Mouse (Mus musculus) heart, embryonic 10.5 days (tissue): Measurements from ENCODE around the gene Syn2. TPM values are rescaled to one million over a fixed set of nuclear protein-coding genes. Genes with fewer than 3 reads are reported as not detected.
A peak's percentile ranks its signal among the peaks of the same experiment; 100 is the strongest.

Experiments used
- DNase-seq: peaks from one replicate; pipeline ENCODE4 v3.0.0-alpha.2; 2017; ENCODE audit warnings: low spot score
- H3K27ac ChIP-seq: fragments of 300-500 bp; sonication (generic); 2 replicates; pipeline ENCODE4 v1.5.1; 2016; ENCODE audit warnings: mild to moderate bottlenecking
- H3K27me3 ChIP-seq: fragments of 300-500 bp; sonication (generic); 2 replicates; pipeline ENCODE4 v1.6.1; 2016; ENCODE audit warnings: mild to moderate bottlenecking; ENCODE audit not compliant: poor library complexity, insufficient read depth, severe bottlenecking
- H3K36me3 ChIP-seq: fragments of 300-500 bp; sonication (generic); 2 replicates; pipeline ENCODE4 v1.6.1; 2016; ENCODE audit warnings: mild to moderate bottlenecking, moderate library complexity
- H3K4me1 ChIP-seq: fragments of 300-500 bp; sonication (generic); 2 replicates; pipeline ENCODE4 v1.6.1; 2016; ENCODE audit warnings: mild to moderate bottlenecking
- H3K4me3 ChIP-seq: fragments of 300-500 bp; sonication (generic); 2 replicates; pipeline ENCODE4 v1.5.1; 2016; ENCODE audit warnings: mild to moderate bottlenecking, moderate library complexity
- H3K9me3 ChIP-seq: fragments of 300-500 bp; sonication (generic); 2 replicates; pipeline ENCODE4 v1.6.1; 2016; ENCODE audit warnings: mild to moderate bottlenecking, moderate library complexity
- WGBS: fragments of 180-500 bp; shearing (Covaris S2); methylation state at CpG from one replicate; pipeline ENCODE4 v1.1.7; 2016; 5-methylcytosine and 5-hydroxymethylcytosine counted together
- polyA plus RNA-seq: library from polyadenylated mRNA; unstranded; fragments of >200 nt; fragmentation: Nextera tagmentation; extraction: Ambion mirVana; gene quantifications from 2 replicates; pipeline ENCODE4 v1.2.1, GENCODE M21; 2016

Gene Syn2
- polyA plus RNA-seq, 1 experiment from 2014 or later = 0.49 TPM

DNA sequence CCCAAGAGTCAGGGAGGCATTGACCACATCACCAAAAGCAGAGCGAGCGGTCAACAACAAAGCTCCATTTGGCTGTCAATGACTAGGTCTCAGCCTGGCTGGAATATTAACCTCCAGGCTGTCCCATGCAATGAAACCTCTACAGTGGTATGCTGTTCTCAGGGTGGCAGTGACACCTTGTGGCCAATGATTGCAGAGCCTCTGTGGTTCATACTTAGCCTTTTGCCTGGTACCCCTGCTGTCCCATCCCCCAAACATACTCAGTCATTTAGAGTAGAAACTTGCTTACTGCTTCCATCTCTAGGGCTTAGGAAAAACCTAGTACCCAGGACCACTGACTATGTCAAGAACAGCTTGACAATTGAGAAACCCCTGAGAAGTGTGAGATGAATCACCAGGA lies 133.2 kb downstream of the Syn2 start:
- H3K4me3 ChIP-seq = no peak overlapping the region
- WGBS = 55% methylated on average over 2 of the region's 2 CpGs
- no peak for DNase-seq
- no peaks in the 10 kb centered on the region for H3K9me3 ChIP-seq
- peaks cover 88% of the 10 kb centered on the region for H3K27me3 ChIP-seq
- no peak overlapping the region for H3K27ac ChIP-seq
- H3K36me3 ChIP-seq = no peaks in the 10 kb centered on the region
- H3K4me1 ChIP-seq = peaks cover 24% of the 10 kb centered on the region

DNA sequence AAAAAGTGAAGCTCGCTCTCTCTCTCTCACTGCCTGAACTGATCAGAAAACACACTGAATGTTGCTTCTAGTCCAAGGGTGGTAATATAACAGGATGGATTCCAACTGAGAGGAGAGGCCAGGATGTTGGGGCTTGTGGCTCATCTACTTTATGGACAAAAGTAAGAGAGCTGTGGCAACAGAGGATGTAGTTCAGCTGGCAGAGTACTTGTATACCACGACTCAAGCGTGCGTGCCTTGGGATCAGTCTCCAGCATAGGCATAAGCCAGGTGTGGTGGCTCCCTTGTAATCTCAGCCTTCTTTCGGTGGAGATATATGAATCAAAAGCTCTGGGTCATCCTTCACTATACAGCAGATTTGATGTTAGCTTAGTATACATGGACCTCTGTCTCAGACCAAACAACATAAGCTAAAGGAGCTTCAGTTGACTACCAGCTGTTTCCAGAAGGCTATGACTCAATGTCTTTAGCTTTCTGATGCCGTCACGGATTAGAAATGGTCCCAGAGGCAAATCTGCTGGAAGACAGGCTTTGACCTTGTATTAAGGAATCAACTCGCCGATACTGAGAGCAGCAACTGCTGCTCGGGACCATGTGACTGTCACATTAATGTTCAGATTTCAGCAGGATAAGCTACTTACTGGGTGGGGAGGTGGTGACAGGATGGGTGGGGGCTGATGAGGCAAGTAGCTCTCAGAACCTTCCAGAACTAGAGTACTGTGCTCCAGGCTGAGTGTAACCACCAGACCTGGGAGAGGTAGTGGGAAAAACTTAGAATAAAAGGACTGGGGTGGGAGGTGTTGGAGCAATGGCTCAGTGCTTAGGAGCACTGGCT lies 134.1 kb downstream of the Syn2 start:
- Histone ChIP-seq H3K4me1 (peaks cover 24% of the 10 kb centered on the region), H3K36me3 (no peaks in the 10 kb centered on the region), H3K4me3 (no peak overlapping the region), H3K27ac (no peak overlapping the region), H3K9me3 (no peaks in the 10 kb centered on the region), H3K27me3 (peaks cover 88% of the 10 kb centered on the region)
- WGBS = 82% methylated on average over 10 of the region's 10 CpGs
- no peak for DNase-seq

DNA sequence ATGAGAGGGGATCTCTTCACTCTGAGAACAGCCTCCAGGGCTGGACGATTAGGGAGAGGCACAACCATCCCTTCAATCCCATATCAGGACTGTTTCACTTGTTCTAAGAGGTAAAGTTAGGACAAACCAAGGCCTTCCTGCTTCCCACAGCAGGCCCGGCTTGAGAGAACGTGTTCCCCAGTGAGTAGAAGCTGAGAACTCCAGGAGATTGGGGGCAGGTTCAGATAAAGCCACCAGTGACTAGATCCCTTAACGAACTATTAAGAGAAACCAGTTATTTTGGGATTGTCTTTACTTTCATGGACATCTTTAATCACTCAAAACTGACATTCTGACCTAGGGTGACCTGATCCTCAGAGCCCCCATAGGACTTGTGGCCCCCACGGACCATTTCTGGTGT lies 134.9 kb downstream of the Syn2 start:
- Histone ChIP-seq H3K27me3 (peaks cover 90% of the 10 kb centered on the region), H3K36me3 (no peaks in the 10 kb centered on the region), H3K27ac (0 out of 2 replicates have a peak overlapping the region, but pooled peaks have one; percentile 2), H3K4me3 (no peak overlapping the region), H3K4me1 (peaks cover 24% of the 10 kb centered on the region), H3K9me3 (no peaks in the 10 kb centered on the region)
- 48% methylated on average over 5 of the region's 5 CpGs for WGBS
- no peak for DNase-seq

DNA sequence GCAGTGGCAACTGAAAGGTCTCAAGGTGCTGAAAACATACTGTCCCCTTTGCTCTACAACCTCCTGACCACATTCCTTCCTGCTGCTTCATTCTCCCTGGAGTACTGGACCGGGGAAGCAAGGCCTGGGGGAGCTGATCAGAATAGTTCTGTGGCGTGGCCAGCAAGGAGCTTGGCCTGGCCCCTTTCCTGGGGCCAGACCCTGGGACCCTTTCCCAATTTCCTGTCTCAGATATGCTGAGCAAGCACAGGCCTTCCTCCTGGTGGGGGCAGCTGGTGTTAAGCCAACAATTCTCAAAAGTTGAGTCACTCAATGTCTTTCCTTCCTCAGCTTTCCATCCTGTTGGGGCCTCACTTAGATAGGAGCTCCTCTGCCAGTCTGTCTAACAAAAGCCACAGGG lies 135.4 kb downstream of the Syn2 start:
- Histone ChIP-seq H3K4me1 (peaks cover 24% of the 10 kb centered on the region), H3K36me3 (no peaks in the 10 kb centered on the region), H3K27ac (no peak overlapping the region), H3K27me3 (peaks cover 92% of the 10 kb centered on the region), H3K9me3 (no peaks in the 10 kb centered on the region), H3K4me3 (no peak overlapping the region)
- 24% methylated on average over 2 of the region's 2 CpGs for WGBS
- DNase-seq = no peak

DNA sequence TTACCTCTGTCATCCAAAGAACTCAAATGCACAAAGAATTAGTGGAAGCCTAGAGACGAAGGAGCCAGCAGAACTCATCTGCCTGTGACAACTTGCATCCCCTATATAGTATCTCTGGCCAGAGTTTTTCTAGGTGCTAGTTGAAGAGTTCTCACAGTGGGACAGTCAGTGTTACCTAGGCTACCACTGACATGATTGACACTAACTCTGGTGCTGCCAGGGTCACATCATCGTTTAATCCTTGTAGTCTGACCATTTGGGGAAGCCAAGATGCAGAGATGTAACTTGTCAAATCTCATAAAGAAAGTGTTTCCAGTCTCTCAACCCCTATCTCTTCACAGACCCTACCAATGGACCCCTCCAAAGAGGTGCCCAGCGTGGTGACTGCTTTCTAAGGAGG lies 136.6 kb downstream of the Syn2 start:
- DNase-seq = no peak
- Histone ChIP-seq H3K36me3 (no peaks in the 10 kb centered on the region), H3K4me1 (peaks cover 24% of the 10 kb centered on the region), H3K9me3 (no peaks in the 10 kb centered on the region), H3K27me3 (peaks cover 93% of the 10 kb centered on the region), H3K27ac (peak overlapping the region; percentile 5; the same call in 1 of the 2 replicates), H3K4me3 (no peak overlapping the region)
- WGBS = 63% methylated on average over 3 of the region's 3 CpGs

DNA sequence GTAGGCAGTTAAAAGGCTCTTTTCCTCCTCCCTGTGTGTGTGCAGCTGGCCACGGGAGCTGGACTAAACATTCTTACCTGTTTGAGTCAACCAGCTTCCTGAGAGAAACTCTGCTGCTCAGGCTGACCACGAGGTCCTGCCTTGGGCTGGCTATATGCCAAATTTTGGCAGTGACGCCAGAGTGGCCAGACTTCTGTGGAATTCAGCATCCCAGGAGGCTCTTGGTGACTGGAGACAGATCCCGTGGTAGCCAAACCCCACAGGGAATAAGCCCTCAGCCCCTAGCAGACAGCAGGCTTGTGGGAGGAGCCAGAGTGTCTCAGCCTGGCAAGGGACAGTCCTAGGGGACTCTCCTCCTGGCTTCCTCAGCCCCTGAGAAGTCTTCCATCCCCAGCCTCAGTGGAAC lies 137.2 kb downstream of the Syn2 start:
- 13% methylated on average over 4 of the region's 4 CpGs for WGBS
- H3K27me3 ChIP-seq = peaks cover 93% of the 10 kb centered on the region
- H3K36me3 ChIP-seq = no peaks in the 10 kb centered on the region

DNA sequence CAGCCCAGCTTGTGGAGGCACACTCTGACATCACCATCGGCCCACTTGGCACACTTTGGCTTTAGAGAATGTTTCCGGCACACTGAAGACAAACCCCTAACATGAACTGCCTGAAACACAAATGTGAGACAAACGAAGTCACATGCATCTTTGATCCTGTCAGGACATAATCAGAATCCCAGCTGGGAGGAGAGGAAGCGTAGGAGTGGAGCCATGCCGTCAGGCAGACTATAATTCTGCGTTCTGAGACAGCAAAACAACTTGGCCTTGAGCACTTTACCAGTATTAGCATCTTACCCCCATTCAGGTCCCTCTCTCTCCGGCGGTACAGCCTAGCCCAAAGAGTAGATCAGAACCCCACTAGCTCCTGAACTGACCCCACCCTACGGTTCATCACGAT lies 138.6 kb downstream of the Syn2 start:
- Histone ChIP-seq H3K36me3 (no peaks in the 10 kb centered on the region), H3K9me3 (no peaks in the 10 kb centered on the region), H3K27me3 (peaks cover 95% of the 10 kb centered on the region), H3K4me1 (peaks cover 30% of the 10 kb centered on the region), H3K4me3 (no peak overlapping the region), H3K27ac (no peak overlapping the region; the same call in 1 of the 2 replicates)
- 82% methylated on average over 10 of the region's 10 CpGs for WGBS
- DNase-seq = no peak

More for the DNA sequence above, 137.2 kb downstream of the Syn2 start:
- H3K4me3 ChIP-seq = no peak overlapping the region
- H3K27ac ChIP-seq = peak overlapping the region; percentile 18; the same call in 1 of the 2 replicates
- DNase-seq = no peak
- peaks cover 24% of the 10 kb centered on the region for H3K4me1 ChIP-seq
- H3K9me3 ChIP-seq = no peaks in the 10 kb centered on the region

DNA sequence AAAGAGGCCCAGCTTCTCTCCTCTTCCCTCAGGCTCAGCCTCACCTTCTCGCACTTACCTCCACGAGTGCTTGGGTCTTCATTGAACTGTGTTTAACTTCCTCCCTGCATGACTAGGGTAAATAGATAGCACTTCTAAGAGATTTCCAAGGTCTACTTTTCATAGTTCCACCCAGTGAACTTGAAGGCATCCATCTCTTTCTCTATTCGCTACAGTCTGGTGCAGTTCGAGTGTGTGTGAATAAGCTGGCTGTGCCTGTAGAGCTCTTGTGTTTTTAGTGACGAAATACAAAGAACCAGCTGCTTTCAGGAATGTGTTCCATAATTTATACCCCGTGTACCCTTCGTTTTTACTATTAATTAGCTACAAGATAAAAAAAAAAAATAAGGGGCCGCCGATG lies 140.0 kb downstream of the Syn2 start:
- Histone ChIP-seq H3K27ac (no peak overlapping the region), H3K4me1 (peaks cover 29% of the 10 kb centered on the region), H3K36me3 (no peaks in the 10 kb centered on the region), H3K27me3 (peaks cover 96% of the 10 kb centered on the region), H3K4me3 (no peak overlapping the region), H3K9me3 (no peaks in the 10 kb centered on the region)
- 76% methylated on average over 9 of the region's 9 CpGs for WGBS
- DNase-seq = no peak

DNA sequence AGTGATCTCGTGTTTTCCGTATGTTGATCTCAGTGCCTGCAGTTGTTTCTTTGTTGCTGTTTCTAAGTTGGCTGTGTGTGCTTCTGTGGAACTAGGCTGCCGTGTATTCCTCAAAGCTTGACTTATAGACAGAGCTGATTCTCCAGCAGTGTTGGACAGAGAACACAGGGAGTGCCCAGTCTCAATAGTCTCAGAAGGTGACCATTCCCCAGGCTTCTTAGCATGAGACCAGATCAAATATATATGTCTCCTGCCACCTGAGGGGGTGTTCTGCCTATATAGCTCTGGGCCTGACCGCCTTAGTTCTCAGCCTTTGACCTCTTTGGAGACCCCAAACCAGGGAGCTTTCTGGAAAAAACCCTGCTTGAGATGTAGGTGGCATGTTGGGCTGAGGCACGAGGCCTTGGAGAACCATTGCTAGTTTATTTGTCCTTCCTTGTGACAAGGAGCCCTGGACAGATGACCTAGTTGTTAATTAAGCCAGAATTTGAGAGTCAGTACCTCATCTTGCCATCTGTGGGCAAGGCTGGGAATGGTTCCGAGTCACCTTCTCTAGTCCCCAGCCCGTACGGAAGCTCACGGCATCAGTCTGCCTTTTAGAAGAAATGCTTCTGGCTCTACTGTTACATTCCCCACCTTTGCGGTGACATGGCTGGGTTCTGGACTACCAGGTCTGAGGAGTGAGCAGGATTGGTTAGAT lies 140.6 kb downstream of the Syn2 start:
- Histone ChIP-seq H3K9me3 (no peaks in the 10 kb centered on the region), H3K27ac (no peak overlapping the region), H3K4me1 (peaks cover 24% of the 10 kb centered on the region), H3K27me3 (peaks cover 96% of the 10 kb centered on the region), H3K36me3 (no peaks in the 10 kb centered on the region), H3K4me3 (no peak overlapping the region)
- WGBS = 91% methylated on average over 10 of the region's 10 CpGs
- DNase-seq = no peak

DNA sequence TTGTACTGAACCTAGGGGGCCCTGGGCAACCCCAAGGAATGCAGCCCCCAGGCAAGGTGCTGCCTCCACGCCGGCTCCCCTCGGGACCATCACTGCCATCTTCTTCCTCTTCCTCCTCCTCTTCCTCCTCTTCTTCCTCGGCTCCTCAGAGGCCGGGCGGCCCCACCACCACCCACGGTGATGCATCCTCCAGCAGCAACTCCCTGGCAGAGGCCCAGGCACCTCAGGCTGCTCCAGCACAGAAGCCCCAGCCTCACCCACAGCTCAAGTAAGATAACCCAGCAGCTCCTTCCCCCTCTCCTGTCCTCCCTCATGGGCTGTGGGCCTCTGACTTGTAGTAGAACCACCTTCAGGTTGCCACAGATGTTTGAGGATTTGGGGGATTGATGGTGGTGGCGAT lies 143.4 kb downstream of the Syn2 start:
- Histone ChIP-seq H3K36me3 (no peaks in the 10 kb centered on the region), H3K27ac (no peak overlapping the region), H3K27me3 (peaks cover 100% of the 10 kb centered on the region), H3K4me1 (peaks cover 6% of the 10 kb centered on the region), H3K4me3 (no peak overlapping the region), H3K9me3 (no peaks in the 10 kb centered on the region)
- no peak for DNase-seq
- 69% methylated on average over 8 of the region's 8 CpGs for WGBS

DNA sequence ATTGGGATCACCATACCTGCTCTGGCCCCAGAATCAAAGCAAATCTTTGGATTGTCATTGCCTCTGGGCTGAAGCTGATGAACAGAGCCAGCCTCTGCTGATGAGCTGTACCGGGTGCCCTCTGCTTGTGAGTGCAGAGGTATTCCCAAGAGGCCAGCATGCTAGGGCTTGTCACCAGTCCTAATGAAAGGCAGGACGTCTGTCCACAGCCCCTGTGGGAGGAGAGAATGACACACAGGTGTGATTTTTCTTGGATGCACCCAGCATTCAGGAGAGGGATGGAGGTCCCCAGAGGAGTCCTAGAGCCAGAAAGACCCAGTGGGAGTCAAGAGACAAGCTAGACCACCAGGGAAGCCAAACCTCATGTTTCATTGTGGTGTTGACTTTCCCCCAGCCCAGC lies 144.9 kb downstream of the Syn2 start:
- Histone ChIP-seq H3K9me3 (no peaks in the 10 kb centered on the region), H3K27ac (no peak overlapping the region), H3K4me1 (peaks cover 6% of the 10 kb centered on the region), H3K36me3 (no peaks in the 10 kb centered on the region), H3K4me3 (no peak overlapping the region), H3K27me3 (peaks cover 100% of the 10 kb centered on the region)
- no peak for DNase-seq
- 58% methylated on average over 2 of the region's 2 CpGs for WGBS

DNA sequence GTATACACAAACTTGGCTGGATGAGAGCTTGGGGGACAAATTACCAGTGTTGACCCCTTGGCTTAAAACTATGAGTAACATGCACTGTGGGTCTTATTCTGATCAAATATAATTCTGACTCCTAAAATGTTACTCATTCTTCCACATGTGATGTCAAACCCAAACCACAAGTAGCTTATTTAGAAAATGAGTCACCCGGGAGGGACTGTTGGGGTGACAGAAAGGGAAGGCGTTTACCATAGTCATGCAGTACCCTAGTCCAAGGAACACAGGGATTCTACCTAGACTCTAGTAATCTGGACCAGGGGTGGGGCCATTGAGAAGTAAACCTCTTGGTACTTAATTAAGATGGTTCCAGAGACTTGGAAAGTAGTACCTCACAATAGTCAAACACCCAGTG lies 149.5 kb downstream of the Syn2 start:
- H3K4me1 ChIP-seq = peaks cover 8% of the 10 kb centered on the region
- H3K36me3 ChIP-seq = no peaks in the 10 kb centered on the region
- DNase-seq = no peak
- peaks cover 76% of the 10 kb centered on the region for H3K27me3 ChIP-seq
- H3K4me3 ChIP-seq = no peak overlapping the region
- 76% methylated on average over 2 of the region's 2 CpGs for WGBS
- H3K9me3 ChIP-seq = no peaks in the 10 kb centered on the region
- H3K27ac ChIP-seq = no peak overlapping the region

DNA sequence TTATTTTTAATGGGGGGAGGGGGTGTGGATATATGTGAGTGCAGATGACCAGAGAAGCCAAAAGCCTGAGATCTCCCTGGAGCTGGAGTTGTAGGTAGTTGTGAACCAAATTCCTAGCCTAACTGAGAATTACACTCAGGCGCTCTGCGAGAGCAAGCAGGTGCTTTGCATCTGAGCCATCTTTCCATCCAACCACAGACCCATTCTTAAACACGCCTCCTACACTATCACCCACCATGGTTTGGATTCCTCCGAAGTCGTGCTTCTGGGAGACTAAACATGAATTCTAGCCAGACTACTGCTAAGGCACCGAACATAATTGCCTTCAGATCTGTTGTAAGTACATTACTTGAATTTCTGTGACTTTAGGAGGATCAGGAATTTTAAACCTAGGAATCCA lies 151.7 kb downstream of the Syn2 start:
- no peak for DNase-seq
- Histone ChIP-seq H3K4me1 (peaks cover 13% of the 10 kb centered on the region), H3K27me3 (peaks cover 70% of the 10 kb centered on the region), H3K36me3 (no peaks in the 10 kb centered on the region), H3K9me3 (no peaks in the 10 kb centered on the region), H3K27ac (no peak overlapping the region), H3K4me3 (no peak overlapping the region)
- WGBS = 75% methylated on average over 6 of the region's 6 CpGs
